Mouse (Mus musculus) urinary bladder, adult 2 months (tissue): ENCODE measurements around the gene Pon3. TPM values are rescaled to one million over a fixed set of nuclear protein-coding genes. Genes with fewer than 3 reads are reported as not detected.

Experiments
- DNase-seq: peaks from one replicate; pipeline ENCODE4 v3.0.0; 2022; ENCODE audit warnings: low spot score
- polyA plus RNA-seq: library from polyadenylated mRNA; depleted of rRNA; stranded (reverse); fragments of >200 nt; gene quantifications from 2 replicates; pipeline ENCODE4 v1.2.3, GENCODE M21; 2012; rRNA removed

Pon3 gene
- polyA plus RNA-seq, 1 experiment = 51.9 TPM

GRCm38 (mm10) chr6:5179189-5179588 is 76.9 kb downstream of the Pon3 start:
- no peak for DNase-seq

- no peak for DNase-seq
Measured at GRCm38 (mm10) chr6:5177967-5178891, 77.9 kb downstream of the Pon3 start.

DNA sequence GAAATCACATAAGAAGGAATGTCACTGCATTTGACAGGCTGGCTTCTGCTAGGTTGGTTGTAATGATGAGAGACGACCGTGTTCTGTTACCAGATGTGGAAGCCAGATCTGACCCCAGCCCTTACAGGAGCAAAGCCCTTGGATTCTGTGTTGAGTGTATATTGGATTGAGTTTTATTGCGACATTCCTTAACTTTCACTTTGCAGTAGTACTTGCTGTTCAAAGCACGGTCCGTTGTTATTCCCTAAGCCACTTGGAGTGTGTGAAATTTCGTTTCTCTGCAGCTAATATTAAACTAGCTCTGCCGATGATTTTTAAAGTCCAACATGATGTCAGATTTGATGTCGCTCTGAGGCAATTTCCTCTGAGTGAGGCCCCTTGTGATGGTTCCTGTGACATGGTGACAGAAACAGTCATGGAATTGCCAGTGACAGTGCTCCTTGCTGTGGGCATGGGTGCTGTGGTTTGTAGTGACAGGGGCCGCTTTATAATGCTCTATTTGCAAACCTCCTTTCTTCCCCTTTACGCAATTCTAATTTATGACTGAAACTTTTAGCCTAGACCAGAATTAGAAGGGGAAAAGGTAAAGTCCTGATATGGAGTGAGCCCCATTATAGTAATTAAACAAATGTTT is 81.8 kb downstream of the Pon3 start:
- no peak for DNase-seq

DNA sequence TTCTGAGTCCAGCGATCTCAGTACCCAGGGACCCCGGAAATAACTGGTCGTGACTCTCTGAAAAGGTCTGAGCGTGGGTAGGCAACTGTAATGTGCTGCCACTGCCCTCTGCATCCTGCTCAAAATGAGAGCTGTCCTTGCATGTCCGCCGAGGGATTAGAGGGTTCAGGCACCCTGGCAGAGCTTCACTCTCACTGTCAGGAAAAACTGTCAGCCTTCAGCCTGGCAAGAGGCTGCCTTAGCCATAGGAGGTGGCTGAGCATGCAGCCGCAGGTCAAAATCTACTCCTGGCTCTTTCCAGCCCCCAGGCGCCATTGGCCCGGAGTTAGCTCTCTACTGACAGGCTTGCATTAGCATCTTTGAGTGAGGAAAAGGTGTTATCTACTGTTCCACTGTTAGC is 83.5 kb downstream of the Pon3 start:
- no peak for DNase-seq

DNA sequence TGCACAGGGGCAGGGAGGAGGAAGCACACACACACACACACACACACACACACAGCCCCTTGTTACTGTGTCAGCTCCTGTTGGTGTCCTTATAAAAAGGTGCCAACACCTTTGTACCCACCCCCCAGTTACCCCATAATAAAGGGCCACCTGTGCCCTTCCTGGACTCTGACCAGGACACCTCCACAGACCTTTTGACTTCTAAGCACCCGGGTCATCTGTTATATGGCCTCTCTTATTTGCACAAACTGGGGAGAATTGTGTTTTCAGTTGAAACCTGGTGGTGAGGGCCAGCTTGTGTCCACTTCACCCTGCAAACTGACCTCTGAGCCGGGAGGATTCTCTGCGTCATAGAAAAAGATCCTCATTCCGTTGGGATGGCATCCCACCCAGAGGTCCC is 84.7 kb downstream of the Pon3 start:
- no peak for DNase-seq

Other genes starting within 250 kb of the Pon3 start
- 0.60 and 1.1 TPM in 2 replicates for gene Pon1, start 62.3 kb downstream of the Pon3 start, polyA plus RNA-seq
- gene Pon2, start 42.2 kb upstream of the Pon3 start, polyA plus RNA-seq = 99.8 TPM in 2 replicates
- 1.5 and 1.6 TPM in 2 replicates for gene Asb4, start 127.1 kb upstream of the Pon3 start, polyA plus RNA-seq
- 37.1 and 40.3 TPM in 2 replicates for gene Pdk4, start 240.0 kb upstream of the Pon3 start, polyA plus RNA-seq